ENCODE assay signal across 8 mouse cellular contexts in the genomic region with DNA sequence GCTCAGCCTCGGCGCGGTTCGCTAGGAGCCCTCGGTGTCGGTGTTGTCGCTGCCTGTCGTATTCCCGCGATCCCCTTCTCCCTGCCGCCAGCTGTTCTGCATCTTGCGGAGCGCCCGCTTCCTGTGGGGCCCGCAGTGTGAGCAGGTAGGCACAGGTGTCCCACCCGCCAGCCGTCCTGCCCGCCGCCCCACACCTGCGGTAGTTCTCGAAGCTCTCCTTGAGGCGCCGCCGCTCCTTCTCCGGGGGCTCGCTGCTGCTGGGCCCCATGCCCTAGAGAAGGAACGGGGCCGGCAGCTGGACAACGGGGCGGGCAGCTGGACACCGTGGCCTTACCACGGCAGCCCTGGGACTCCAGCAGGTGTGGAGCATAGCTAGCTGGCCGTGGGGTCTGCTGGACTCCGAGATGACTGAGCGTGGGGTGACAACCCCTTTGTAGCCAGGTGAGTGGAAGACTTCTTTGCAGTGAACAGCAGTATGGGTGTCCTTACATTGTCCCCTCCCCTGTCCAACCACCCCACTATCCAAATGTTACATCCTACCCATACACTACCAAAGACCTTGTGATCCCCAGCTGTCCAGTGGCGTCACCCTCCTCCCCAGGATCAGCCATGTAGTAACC. TPM values are rescaled to one million over a fixed set of nuclear protein-coding genes. Genes with fewer than 3 reads are reported as not detected.
DNase-seq lines count a peak whose midpoint lies in the region; ATAC-seq and TF ChIP-seq lines count a peak whose summit lies in the region.

No protein-coding gene starts in this region.

- TF ChIP-seq CTCF in spleen, adult 2 months (IDR thresholded peaks at IDR 0.05; ENCODE audit: extremely low read depth, insufficient read depth, insufficient read length, insufficient replicate concordance): no peak

- H3K9me3 ChIP-seq in forebrain, embryonic 10.5 days: no peaks in the 10 kb centered on the region
- no peaks in the 10 kb centered on the region for H3K9me3 ChIP-seq in limb, embryonic 11.5 days (ENCODE audit: control insufficient read depth, low read length)
- no peaks in the 10 kb centered on the region for H3K9me3 ChIP-seq in neural tube, embryonic 14.5 days (ENCODE audit: control insufficient read depth, low read length)

- no peak for TF ChIP-seq POLR2A in spleen, adult 2 months (IDR thresholded peaks at IDR 0.05; ENCODE audit: low read depth, low read length)

- intact Hi-C loops in heart, postnatal 10 days (cut with DNase I): loop anchor here (1.0 to 5.0 kb wide), 4 partner anchors 27 to 56 kb away; a partner anchor contains a TSS

- DNase-seq in heart, adult 11 months: peak; percentile 96
- no peak for DNase-seq in heart, postnatal 10 days
- no peak for DNase-seq in spleen, adult 2 months (ENCODE audit: low read depth in 1 of 2, low spot score in 2 of 2)
- DNase-seq in spleen, postnatal 36 days (ENCODE audit: low spot score in 2 of 2): no peak
- DNase-seq in forebrain, embryonic 10.5 days (ENCODE audit: extremely low spot score, low spot score): no peak
- no peak for DNase-seq in limb, embryonic 11.5 days (ENCODE audit: low spot score)
- DNase-seq in right cerebral cortex, postnatal 36 days (ENCODE audit: low spot score in 2 of 2): no peak

- H3K9ac ChIP-seq in limb, embryonic 11.5 days (ENCODE audit: low read length): peak overlapping the region; percentile 90
- peak overlapping the region; percentile 96 for H3K9ac ChIP-seq in neural tube, embryonic 14.5 days (replicated peaks; ENCODE audit: low read depth, low read length)

- H3K27ac ChIP-seq in spleen, adult 2 months (ENCODE audit: insufficient read depth, low read length): peak overlapping the region; percentile 56
- H3K27ac ChIP-seq in forebrain, embryonic 10.5 days: peak overlapping the region; percentile 97
- no peak overlapping the region for H3K27ac ChIP-seq in limb, embryonic 11.5 days (replicated peaks; ENCODE audit: low read depth, low read length)
- H3K27ac ChIP-seq in neural tube, embryonic 14.5 days (ENCODE audit: low read depth, low read length): peak overlapping the region; percentile 84

- 5% methylated on average over 36 of the region's 36 CpGs for WGBS in spleen, adult 2 months
- 3% methylated on average over 36 of the region's 36 CpGs for WGBS in forebrain, embryonic 10.5 days
- WGBS in limb, embryonic 11.5 days: 3% methylated on average over 36 of the region's 36 CpGs
- 2% methylated on average over 36 of the region's 36 CpGs for WGBS in neural tube, embryonic 14.5 days

- H3K4me1 ChIP-seq in spleen, adult 2 months (ENCODE audit: control insufficient read depth, insufficient read depth, insufficient read length): peaks cover 12% of the 10 kb centered on the region
- peaks cover 38% of the 10 kb centered on the region for H3K4me1 ChIP-seq in forebrain, embryonic 10.5 days
- H3K4me1 ChIP-seq in limb, embryonic 11.5 days (ENCODE audit: control insufficient read depth, insufficient read depth, low read length): peaks cover 7% of the 10 kb centered on the region; the same call in 1 of the 2 replicates
- H3K4me1 ChIP-seq in neural tube, embryonic 14.5 days (ENCODE audit: control insufficient read depth, insufficient read depth, low read length): peaks cover 22% of the 10 kb centered on the region

- ATAC-seq in limb, embryonic 11.5 days (ENCODE audit: insufficient number of reproducible peaks, low FRiP score, low TSS enrichment, low read depth): peak; percentile 3; the same call in 1 of the 2 replicates
- peak; percentile 39 for ATAC-seq in neural tube, embryonic 14.5 days (ENCODE audit: low read depth)

- peak overlapping the region; percentile 96 for H3K4me2 ChIP-seq in limb, embryonic 11.5 days (ENCODE audit: low read depth, severe bottlenecking)
- H3K4me2 ChIP-seq in neural tube, embryonic 14.5 days (ENCODE audit: low read depth, low read length): peak overlapping the region; percentile 95

- peak overlapping the region; percentile 89 for H3K4me3 ChIP-seq in spleen, adult 2 months (ENCODE audit: extremely low read depth, insufficient read depth, insufficient read length)
- peak overlapping the region; percentile 86 for H3K4me3 ChIP-seq in forebrain, embryonic 10.5 days
- peak overlapping the region; percentile 81 for H3K4me3 ChIP-seq in limb, embryonic 11.5 days (ENCODE audit: low read depth, low read length)
- peak overlapping the region; percentile 76 for H3K4me3 ChIP-seq in neural tube, embryonic 14.5 days (ENCODE audit: low read depth, low read length)

- peaks cover 3% of the 10 kb centered on the region; the same call in 1 of the 2 replicates for H3K36me3 ChIP-seq in spleen, adult 2 months (ENCODE audit: control insufficient read depth, insufficient read depth, low read length)
- H3K36me3 ChIP-seq in forebrain, embryonic 10.5 days (replicated peaks): peaks cover 31% of the 10 kb centered on the region
- peaks cover 13% of the 10 kb centered on the region for H3K36me3 ChIP-seq in limb, embryonic 11.5 days (ENCODE audit: control insufficient read depth, insufficient read depth, low read length)
- H3K36me3 ChIP-seq in neural tube, embryonic 14.5 days (ENCODE audit: control insufficient read depth, insufficient read depth, low read length): peaks cover 11% of the 10 kb centered on the region; the same call in 1 of the 2 replicates

- no peaks in the 10 kb centered on the region for H3K27me3 ChIP-seq in spleen, adult 2 months (ENCODE audit: control insufficient read depth, insufficient read depth, low read length)
- H3K27me3 ChIP-seq in forebrain, embryonic 10.5 days (ENCODE audit: poor library complexity, severe bottlenecking): no peaks in the 10 kb centered on the region
- H3K27me3 ChIP-seq in limb, embryonic 11.5 days (ENCODE audit: control insufficient read depth, insufficient read depth, low read length): no peaks in the 10 kb centered on the region
- H3K27me3 ChIP-seq in neural tube, embryonic 14.5 days (ENCODE audit: control insufficient read depth, insufficient read depth, low read length): no peaks in the 10 kb centered on the region

RNA-seq across cellular contexts. Expression of a gene that starts 0.5 kb away (rescaled TPM):
- total RNA-seq in heart, postnatal 10 days (2021): 10 to 100 TPM; 14.8 to 16.3 TPM
- polyA plus RNA-seq in spleen, adult 2 months (2012; rRNA removed): 13.4 and 20.0 TPM in 2 replicates
- polyA plus RNA-seq in forebrain, embryonic 10.5 days (2016; fragmentation: Nextera tagmentation; extraction: Ambion mirVana): 33.8 and 37.2 TPM in 2 replicates
- polyA plus RNA-seq in limb, embryonic 11.5 days (2014; fragmentation: Nextera tagmentation; extraction: Ambion mirVana): 31.0 and 31.6 TPM in 2 replicates
- 26.6 and 31.0 TPM in 2 replicates for polyA plus RNA-seq in neural tube, embryonic 14.5 days (2014; fragmentation: Nextera tagmentation; extraction: Ambion mirVana)

RNA-seq across cellular contexts. Expression of a gene that starts 8.3 kb away (rescaled TPM):
- 1 to 10 TPM; 1.2 to 1.3 TPM for total RNA-seq in heart, postnatal 10 days (2021)
- polyA plus RNA-seq in spleen, adult 2 months (2012; rRNA removed): 11.9 and 17.7 TPM in 2 replicates
- polyA plus RNA-seq in forebrain, embryonic 10.5 days (2016; fragmentation: Nextera tagmentation; extraction: Ambion mirVana): 1.00 and 1.2 TPM in 2 replicates
- polyA plus RNA-seq in limb, embryonic 11.5 days (2014; fragmentation: Nextera tagmentation; extraction: Ambion mirVana): 1.0 and 1.1 TPM in 2 replicates
- 1.5 and 1.7 TPM in 2 replicates for polyA plus RNA-seq in neural tube, embryonic 14.5 days (2014; fragmentation: Nextera tagmentation; extraction: Ambion mirVana)

RNA-seq across cellular contexts. Expression of a gene that starts 28.1 kb away (rescaled TPM):
- 10 to 100 TPM; 13.0 to 15.5 TPM for total RNA-seq in heart, postnatal 10 days (2021)
- polyA plus RNA-seq in spleen, adult 2 months (2012; rRNA removed): 41.1 and 46.5 TPM in 2 replicates
- polyA plus RNA-seq in forebrain, embryonic 10.5 days (2016; fragmentation: Nextera tagmentation; extraction: Ambion mirVana): 37.8 and 38.9 TPM in 2 replicates
- 25.3 and 31.2 TPM in 2 replicates for polyA plus RNA-seq in limb, embryonic 11.5 days (2014; fragmentation: Nextera tagmentation; extraction: Ambion mirVana)
- 30.9 and 32.4 TPM in 2 replicates for polyA plus RNA-seq in neural tube, embryonic 14.5 days (2014; fragmentation: Nextera tagmentation; extraction: Ambion mirVana)

RNA-seq across cellular contexts. Expression of a gene that starts 36.7 kb away (rescaled TPM):
- 10 to 100 TPM; 58.5 to 58.8 TPM for total RNA-seq in heart, postnatal 10 days (2021)
- 60.1 and 70.5 TPM in 2 replicates for polyA plus RNA-seq in spleen, adult 2 months (2012; rRNA removed)
- 127 and 128 TPM in 2 replicates for polyA plus RNA-seq in forebrain, embryonic 10.5 days (2016; fragmentation: Nextera tagmentation; extraction: Ambion mirVana)
- polyA plus RNA-seq in limb, embryonic 11.5 days (2014; fragmentation: Nextera tagmentation; extraction: Ambion mirVana): 128 and 132 TPM in 2 replicates
- polyA plus RNA-seq in neural tube, embryonic 14.5 days (2014; fragmentation: Nextera tagmentation; extraction: Ambion mirVana): 147 and 152 TPM in 2 replicates

RNA-seq across cellular contexts. Expression of a gene that starts 36.7 kb away (rescaled TPM):
- 100 to 1,000 TPM; 116 to 130 TPM for total RNA-seq in heart, postnatal 10 days (2021)
- polyA plus RNA-seq in spleen, adult 2 months (2012; rRNA removed): 17.6 and 21.2 TPM in 2 replicates
- 151 and 156 TPM in 2 replicates for polyA plus RNA-seq in forebrain, embryonic 10.5 days (2016; fragmentation: Nextera tagmentation; extraction: Ambion mirVana)
- 99.8 and 111 TPM in 2 replicates for polyA plus RNA-seq in limb, embryonic 11.5 days (2014; fragmentation: Nextera tagmentation; extraction: Ambion mirVana)
- polyA plus RNA-seq in neural tube, embryonic 14.5 days (2014; fragmentation: Nextera tagmentation; extraction: Ambion mirVana): 76.4 and 92.1 TPM in 2 replicates
